Mouse (Mus musculus): ENCODE measurements around the gene Klf15. TPM values are rescaled to one million over a fixed set of nuclear protein-coding genes. Genes with fewer than 3 reads are reported as not detected.

Klf15 gene
- polyA plus RNA-seq, 1 experiment from 2014 or later: 18.4 TPM

GRCm38 (mm10) chr6:90446883-90447282 is 15.5 kb upstream of the Klf15 start:
- no peak for ATAC-seq (ENCODE audit: insufficient read depth)
- Histone ChIP-seq H3K4me1 (replicated peaks) (0 out of 2 replicates have a peak, but pooled peaks cover 4% of the 10 kb centered on the region), H3K9ac (no peak overlapping the region), H3K27me3 (no peaks in the 10 kb centered on the region), H3K9me3 (replicated peaks) (no peaks in the 10 kb centered on the region), H3K36me3 (replicated peaks) (no peaks in the 10 kb centered on the region), H3K4me3 (replicated peaks) (no peak overlapping the region), H3K4me2 (no peak overlapping the region), H3K27ac (replicated peaks) (no peak overlapping the region)
- WGBS (ENCODE audit: insufficient replicate concordance): 51% methylated on average over 4 of the region's 4 CpGs

- Histone ChIP-seq H3K27ac (replicated peaks) (no peak overlapping the region), H3K9ac (no peak overlapping the region), H3K27me3 (no peaks in the 10 kb centered on the region), H3K4me3 (replicated peaks) (no peak overlapping the region), H3K9me3 (replicated peaks) (no peaks in the 10 kb centered on the region), H3K4me2 (no peak overlapping the region), H3K4me1 (replicated peaks) (0 out of 2 replicates have a peak, but pooled peaks cover 4% of the 10 kb centered on the region), H3K36me3 (replicated peaks) (no peaks in the 10 kb centered on the region)
- no peak for ATAC-seq (ENCODE audit: insufficient read depth)
- 17% methylated on average over 7 of the region's 7 CpGs for WGBS (ENCODE audit: insufficient replicate concordance)
Observed at GRCm38 (mm10) chr6:90450179-90450578, 12.2 kb upstream of the Klf15 start.

GRCm38 (mm10) chr6:90450697-90451096 is 11.7 kb upstream of the Klf15 start:
- H3K9me3 ChIP-seq (replicated peaks): no peaks in the 10 kb centered on the region
- H3K4me2 ChIP-seq: no peak overlapping the region
- no peaks in the 10 kb centered on the region for H3K27me3 ChIP-seq
- WGBS (ENCODE audit: insufficient replicate concordance): 51% methylated on average over 5 of the region's 5 CpGs
- H3K4me1 ChIP-seq (replicated peaks): 0 out of 2 replicates have a peak, but pooled peaks cover 4% of the 10 kb centered on the region
- H3K4me3 ChIP-seq (replicated peaks): no peak overlapping the region
- H3K27ac ChIP-seq (replicated peaks): no peak overlapping the region
- no peak for ATAC-seq (ENCODE audit: insufficient read depth)
- no peaks in the 10 kb centered on the region for H3K36me3 ChIP-seq (replicated peaks)
- H3K9ac ChIP-seq: no peak overlapping the region

- Histone ChIP-seq H3K27me3 (no peaks in the 10 kb centered on the region), H3K9ac (no peak overlapping the region), H3K4me2 (no peak overlapping the region), H3K4me3 (replicated peaks) (no peak overlapping the region), H3K36me3 (replicated peaks) (no peaks in the 10 kb centered on the region), H3K4me1 (replicated peaks) (0 out of 2 replicates have a peak, but pooled peaks cover 4% of the 10 kb centered on the region), H3K9me3 (replicated peaks) (no peaks in the 10 kb centered on the region), H3K27ac (replicated peaks) (no peak overlapping the region)
- ATAC-seq (ENCODE audit: insufficient read depth): no peak
- WGBS (ENCODE audit: insufficient replicate concordance): 68% methylated on average over 5 of the region's 5 CpGs
Observed at GRCm38 (mm10) chr6:90451512-90451911, 10.9 kb upstream of the Klf15 start.

- ATAC-seq (ENCODE audit: insufficient read depth): no peak
- no peaks in the 10 kb centered on the region for H3K36me3 ChIP-seq (replicated peaks)
- H3K27ac ChIP-seq (replicated peaks): no peak overlapping the region
- 0 out of 2 replicates have a peak, but pooled peaks cover 4% of the 10 kb centered on the region for H3K4me1 ChIP-seq (replicated peaks)
- no peak overlapping the region for H3K4me2 ChIP-seq
- H3K9ac ChIP-seq: no peak overlapping the region
- H3K27me3 ChIP-seq: no peaks in the 10 kb centered on the region
- no peaks in the 10 kb centered on the region for H3K9me3 ChIP-seq (replicated peaks)
- no peak overlapping the region for H3K4me3 ChIP-seq (replicated peaks)
Observed at GRCm38 (mm10) chr6:90452603-90453002, 9.8 kb upstream of the Klf15 start.

- Histone ChIP-seq H3K4me1 (replicated peaks) (0 out of 2 replicates have a peak, but pooled peaks cover 4% of the 10 kb centered on the region), H3K9ac (no peak overlapping the region), H3K27me3 (no peaks in the 10 kb centered on the region), H3K4me2 (no peak overlapping the region), H3K27ac (replicated peaks) (no peak overlapping the region), H3K36me3 (replicated peaks) (no peaks in the 10 kb centered on the region), H3K4me3 (replicated peaks) (no peak overlapping the region), H3K9me3 (replicated peaks) (no peaks in the 10 kb centered on the region)
- no peak for ATAC-seq (ENCODE audit: insufficient read depth)
- 56% methylated on average over 5 of the region's 5 CpGs for WGBS (ENCODE audit: insufficient replicate concordance)
Observed at GRCm38 (mm10) chr6:90453751-90454150, 8.6 kb upstream of the Klf15 start.

GRCm38 (mm10) chr6:90457421-90457820 is 5.0 kb upstream of the Klf15 start:
- no peaks in the 10 kb centered on the region; the same call in 1 of the 2 replicates for H3K4me1 ChIP-seq (replicated peaks)
- 55% methylated on average over 2 of the region's 2 CpGs for WGBS (ENCODE audit: insufficient replicate concordance)
- ATAC-seq (ENCODE audit: insufficient read depth): no peak
- H3K4me2 ChIP-seq: no peak overlapping the region
- no peak overlapping the region for H3K9ac ChIP-seq
- no peaks in the 10 kb centered on the region for H3K9me3 ChIP-seq (replicated peaks)
- no peaks in the 10 kb centered on the region for H3K36me3 ChIP-seq (replicated peaks)
- peaks cover 28% of the 10 kb centered on the region for H3K27me3 ChIP-seq
- no peak overlapping the region for H3K27ac ChIP-seq (replicated peaks)
- no peak overlapping the region for H3K4me3 ChIP-seq (replicated peaks)

GRCm38 (mm10) chr6:90461181-90461580 is 1.2 kb upstream of the Klf15 start:
- Histone ChIP-seq H3K36me3 (replicated peaks) (no peaks in the 10 kb centered on the region), H3K9ac (no peak overlapping the region), H3K27ac (replicated peaks) (no peak overlapping the region), H3K4me3 (replicated peaks) (no peak overlapping the region), H3K27me3 (peaks cover 56% of the 10 kb centered on the region), H3K4me2 (no peak overlapping the region), H3K4me1 (replicated peaks) (peaks cover 14% of the 10 kb centered on the region), H3K9me3 (replicated peaks) (no peaks in the 10 kb centered on the region)
- 34% methylated on average over 2 of the region's 2 CpGs for WGBS (ENCODE audit: insufficient replicate concordance)
- ATAC-seq (ENCODE audit: insufficient read depth): no peak

GRCm38 (mm10) chr6:90461771-90462170 is 605 bp upstream of the Klf15 start:
- 19% methylated on average over 12 of the region's 12 CpGs for WGBS (ENCODE audit: insufficient replicate concordance)
- Histone ChIP-seq H3K9ac (no peak overlapping the region), H3K4me2 (peak overlapping the region; percentile 64), H3K27me3 (peaks cover 56% of the 10 kb centered on the region), H3K9me3 (replicated peaks) (no peaks in the 10 kb centered on the region), H3K4me3 (replicated peaks) (peak overlapping the region; percentile 57), H3K4me1 (replicated peaks) (peaks cover 14% of the 10 kb centered on the region), H3K27ac (replicated peaks) (peak overlapping the region; percentile 85; the same call in 1 of the 2 replicates), H3K36me3 (replicated peaks) (no peaks in the 10 kb centered on the region)
- ATAC-seq (ENCODE audit: insufficient read depth): no peak

- 0 out of 2 replicates have a peak, but pooled peaks have one; percentile 28 for ATAC-seq (ENCODE audit: insufficient read depth)
- H3K4me3 ChIP-seq (replicated peaks): peak overlapping the region; percentile 57
- peak overlapping the region; percentile 45 for H3K9ac ChIP-seq
- H3K27me3 ChIP-seq: peaks cover 56% of the 10 kb centered on the region
- no peaks in the 10 kb centered on the region for H3K36me3 ChIP-seq (replicated peaks)
- peaks cover 14% of the 10 kb centered on the region for H3K4me1 ChIP-seq (replicated peaks)
- WGBS (ENCODE audit: insufficient replicate concordance): under 1% methylated on average over 38 of the region's 38 CpGs
- H3K9me3 ChIP-seq (replicated peaks): no peaks in the 10 kb centered on the region
- H3K4me2 ChIP-seq: peak overlapping the region; percentile 64
- H3K27ac ChIP-seq (replicated peaks): peak overlapping the region; percentile 85
Observed at GRCm38 (mm10) chr6:90462841-90463227, 458 bp downstream of the Klf15 start.

GRCm38 (mm10) chr6:90463228-90463862 is 969 bp downstream of the Klf15 start:
- peak overlapping the region; percentile 45 for H3K9ac ChIP-seq
- peaks cover 56% of the 10 kb centered on the region for H3K27me3 ChIP-seq
- H3K36me3 ChIP-seq (replicated peaks): no peaks in the 10 kb centered on the region
- WGBS (ENCODE audit: insufficient replicate concordance): under 1% methylated on average over 31 of the region's 31 CpGs
- H3K9me3 ChIP-seq (replicated peaks): no peaks in the 10 kb centered on the region
- H3K4me2 ChIP-seq: peak overlapping the region; percentile 64
- H3K4me1 ChIP-seq (replicated peaks): peaks cover 14% of the 10 kb centered on the region
- peak overlapping the region; percentile 85 for H3K27ac ChIP-seq (replicated peaks)
- peak overlapping the region; percentile 57 for H3K4me3 ChIP-seq (replicated peaks)
- peak; percentile 76 for ATAC-seq (ENCODE audit: insufficient read depth)
